Mouse (Mus musculus): ENCODE data around the gene Ncor1.

- TF ChIP-seq EP300 (optimal IDR thresholded peaks at IDR 0.05) (no peak), CTCF (IDR thresholded peaks at IDR 0.05; ENCODE audit: low read depth) (peak; percentile 42)
Observed at GRCm38 (mm10) chr11:62427105-62427504, 31.2 kb downstream of the Ncor1 start.
